Mouse (Mus musculus): ENCODE data around the gene Dnajc9.

DNA sequence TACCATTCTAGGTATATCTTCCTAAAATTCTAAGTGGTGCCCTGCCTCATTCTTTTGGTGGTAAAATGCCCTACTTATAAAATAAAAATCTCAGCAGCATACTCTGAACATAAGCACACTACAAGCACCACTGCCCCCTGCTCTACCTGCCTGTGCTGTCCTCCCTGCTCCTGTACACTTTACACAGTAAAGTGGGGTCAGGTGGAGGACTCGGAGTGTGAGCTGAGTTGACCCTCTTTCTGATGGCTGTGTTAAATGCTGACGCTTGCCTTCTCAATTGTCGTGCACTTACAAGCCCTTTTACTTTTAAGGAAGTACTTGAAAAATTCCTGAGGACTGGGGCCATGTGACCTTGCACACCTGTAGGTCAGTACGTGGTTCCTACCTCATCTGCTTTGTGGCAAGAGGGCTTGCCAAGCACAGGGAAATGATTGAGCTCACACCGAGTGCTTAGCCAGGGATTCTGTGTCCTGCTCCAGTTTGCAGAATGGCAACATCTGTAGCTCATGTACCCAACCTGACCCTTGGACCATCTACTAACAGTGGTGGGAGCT, 9.5 kb downstream of the Dnajc9 start:
- TF ChIP-seq POLR2A (IDR thresholded peaks at IDR 0.05; ENCODE audit: insufficient read depth, low read length), result no peak
- no peak for TF ChIP-seq CTCF (IDR thresholded peaks at IDR 0.05; ENCODE audit: low read depth, low read length)
